Mouse (Mus musculus) testis, adult 2 months (tissue): ENCODE data around the gene Rapgef5. TPM values are rescaled to one million over a fixed set of nuclear protein-coding genes. Genes with fewer than 3 reads are reported as not detected.

Source experiments
- H3K27ac ChIP-seq: fragments of 200-500 bp; 2 replicates; pipeline ENCODE4 v1.5.1; 2012; ENCODE audit warnings: low read depth, low read length; ENCODE audit not compliant: control insufficient read depth, insufficient read depth
- H3K27me3 ChIP-seq: fragments of 200-500 bp; 2 replicates; pipeline ENCODE4 v1.6.1; 2012; ENCODE audit warnings: mild to moderate bottlenecking, low read length, moderate library complexity; ENCODE audit not compliant: control insufficient read depth, insufficient read depth
- H3K36me3 ChIP-seq: fragments of 200-500 bp; 2 replicates; pipeline ENCODE4 v1.6.1; 2012; ENCODE audit warnings: mild to moderate bottlenecking, low read length; ENCODE audit not compliant: control insufficient read depth, insufficient read depth
- H3K4me1 ChIP-seq: fragments of 200-500 bp; 2 replicates; pipeline ENCODE4 v1.6.1; 2012; ENCODE audit warnings: low read length; ENCODE audit not compliant: control insufficient read depth, insufficient read depth
- H3K4me3 ChIP-seq: fragments of 200-500 bp; 2 replicates; pipeline ENCODE4 v1.5.1; 2012; ENCODE audit warnings: low read depth, mild to moderate bottlenecking, low read length, moderate library complexity, mixed read lengths; ENCODE audit not compliant: control insufficient read depth
- CTCF ChIP-seq: fragments of 200-500 bp; IDR thresholded peaks from 2 replicates; pipeline ENCODE4 v1.5.1; 2012; ENCODE audit warnings: low read depth, mild to moderate bottlenecking, inconsistent platforms, low read length, moderate library complexity; ENCODE audit not compliant: control insufficient read depth, insufficient read depth, insufficient replicate concordance
- POLR2A ChIP-seq: fragments of 200-500 bp; IDR thresholded peaks from 2 replicates; pipeline ENCODE4 v1.6.1; 2012; ENCODE audit warnings: low read depth, mild to moderate bottlenecking, inconsistent platforms, low read length, moderate library complexity; ENCODE audit not compliant: control insufficient read depth
- polyA plus RNA-seq: library from polyadenylated mRNA; depleted of rRNA; stranded (reverse); fragments of >200 nt; gene quantifications from 2 replicates; pipeline ENCODE4 v1.2.3, GENCODE M21; 2012

Gene Rapgef5
- polyA plus RNA-seq, 1 experiment, result 5.8 TPM

DNA sequence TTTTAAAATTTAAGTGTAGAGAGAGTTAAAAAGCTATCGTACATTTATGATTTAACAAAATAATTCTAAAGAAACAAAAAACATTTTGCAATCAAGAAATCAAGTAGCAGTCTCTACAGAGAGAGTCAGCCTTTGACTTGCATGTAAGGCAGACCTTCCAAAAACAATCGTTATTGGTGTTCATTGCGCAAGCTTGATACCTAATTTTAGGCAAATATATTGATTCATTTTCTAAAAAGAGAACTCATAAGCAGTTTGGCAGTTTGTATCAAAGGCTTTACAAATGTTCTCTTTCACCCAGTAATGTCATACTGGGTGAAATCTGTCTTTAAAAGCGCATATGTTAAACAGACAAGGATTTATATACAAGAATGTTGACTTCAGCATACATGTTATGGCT, 208.7 kb downstream of the Rapgef5 start:
- Histone ChIP-seq H3K4me1 (no peaks in the 10 kb centered on the region), H3K36me3 (no peaks in the 10 kb centered on the region), H3K27ac (no peak overlapping the region), H3K4me3 (no peak overlapping the region), H3K27me3 (no peaks in the 10 kb centered on the region)
- TF ChIP-seq POLR2A (no peak), CTCF (no peak)

DNA sequence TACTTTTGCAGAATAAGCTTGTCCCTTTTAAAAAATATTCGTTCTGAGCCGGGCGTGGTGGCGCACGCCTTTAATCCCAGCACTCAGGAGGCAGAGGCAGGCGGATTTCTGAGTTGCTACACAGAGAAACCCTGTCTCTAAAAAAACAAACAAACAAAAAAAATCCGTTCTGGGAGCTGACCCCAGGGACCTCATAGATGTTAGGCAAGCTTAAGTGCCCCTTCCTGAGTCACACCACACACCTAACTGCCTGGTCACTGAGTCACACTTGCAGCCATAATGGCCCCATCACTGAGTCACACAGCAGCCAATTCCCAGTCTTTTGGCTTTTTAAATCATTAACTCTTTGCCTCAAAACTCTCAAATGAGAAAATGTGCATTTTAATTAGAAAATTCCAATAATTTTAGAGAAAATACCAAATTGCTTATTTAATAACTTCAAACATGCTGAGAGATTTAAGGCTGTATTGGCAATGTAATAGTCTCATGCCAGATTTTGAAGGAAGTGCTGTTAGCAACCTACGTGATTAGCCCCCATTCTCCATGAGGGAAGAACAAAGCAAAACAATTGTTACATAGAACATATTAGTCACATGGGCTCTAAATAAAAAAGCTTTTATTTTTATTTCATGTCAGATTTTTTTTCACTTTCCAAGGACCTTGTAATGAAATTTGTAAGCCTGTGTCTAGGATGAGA, 211.3 kb downstream of the Rapgef5 start:
- H3K36me3 ChIP-seq, result no peaks in the 10 kb centered on the region
- no peaks in the 10 kb centered on the region for H3K4me1 ChIP-seq
- no peak overlapping the region for H3K4me3 ChIP-seq
- H3K27ac ChIP-seq, result no peak overlapping the region
- H3K27me3 ChIP-seq, result no peaks in the 10 kb centered on the region
- no peak for TF ChIP-seq CTCF
- no peak for TF ChIP-seq POLR2A

DNA sequence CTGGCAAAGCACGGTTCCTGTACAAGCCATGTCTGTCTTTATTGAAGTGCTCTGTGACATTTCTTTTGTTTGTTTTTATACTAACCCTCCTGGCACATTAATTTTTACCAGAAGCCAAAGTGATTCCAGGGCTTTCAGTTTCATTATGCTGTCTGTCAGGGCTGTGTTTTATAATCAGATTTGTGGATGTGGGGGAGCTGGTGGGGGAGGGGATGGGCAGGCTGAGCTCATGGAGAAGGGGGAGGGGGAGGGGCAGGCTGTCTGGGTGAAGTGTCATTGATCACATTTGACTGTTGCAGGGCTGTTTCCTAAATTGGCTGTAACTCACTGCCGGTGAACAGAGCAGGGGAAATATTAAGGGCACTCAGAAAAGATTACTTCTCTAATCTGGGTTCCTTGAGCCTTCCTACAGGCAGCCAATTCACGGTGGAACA, 211.9 kb downstream of the Rapgef5 start:
- H3K36me3 ChIP-seq, result no peaks in the 10 kb centered on the region
- H3K4me3 ChIP-seq, result no peak overlapping the region
- H3K27me3 ChIP-seq, result no peaks in the 10 kb centered on the region

DNA sequence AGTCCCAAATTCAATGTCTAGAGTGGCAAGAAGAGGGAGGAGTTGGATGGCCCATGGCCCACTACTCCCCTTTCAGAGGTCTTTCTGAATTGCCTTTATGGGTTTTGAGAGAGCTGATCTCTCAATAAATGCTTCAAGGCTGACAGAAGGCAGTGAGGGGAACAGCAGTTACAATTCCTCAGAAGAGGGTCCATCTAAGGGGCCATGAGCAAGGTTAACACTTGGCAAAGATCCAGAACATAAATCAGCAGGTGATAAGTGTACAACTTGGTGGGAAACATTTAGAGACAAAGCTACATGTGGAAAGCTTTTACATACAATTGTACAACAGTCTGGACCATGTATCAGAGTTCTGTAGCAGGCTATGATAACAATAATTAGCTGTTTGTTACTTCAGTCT, 217.3 kb downstream of the Rapgef5 start:
- Histone ChIP-seq H3K4me3 (no peak overlapping the region), H3K27ac (no peak overlapping the region), H3K4me1 (no peaks in the 10 kb centered on the region), H3K27me3 (no peaks in the 10 kb centered on the region), H3K36me3 (no peaks in the 10 kb centered on the region)
- TF ChIP-seq CTCF (no peak), POLR2A (no peak)

More for the DNA sequence above, 211.9 kb downstream of the Rapgef5 start:
- no peak for TF ChIP-seq CTCF
- no peak for TF ChIP-seq POLR2A
- no peaks in the 10 kb centered on the region for H3K4me1 ChIP-seq
- no peak overlapping the region for H3K27ac ChIP-seq

DNA sequence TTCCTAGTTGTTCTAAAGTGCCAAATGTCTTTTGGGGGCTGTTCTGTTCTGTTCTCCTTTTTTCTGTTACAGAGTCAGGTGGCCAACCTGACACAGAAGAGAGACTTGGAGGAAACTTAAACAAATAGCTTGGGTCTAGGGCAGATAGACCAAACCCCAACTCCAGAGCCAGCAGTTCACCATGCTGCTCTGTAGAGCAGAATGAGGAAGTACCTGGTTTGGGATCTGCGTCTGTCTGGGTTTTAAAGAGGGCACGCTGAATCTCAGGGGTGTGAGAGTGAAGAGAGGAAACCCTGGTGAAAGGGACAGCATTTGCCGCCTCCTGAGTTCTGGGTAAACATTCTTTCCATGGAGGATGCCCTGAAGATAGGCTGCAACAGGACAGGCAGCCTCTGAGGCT, 219.9 kb downstream of the Rapgef5 start:
- no peaks in the 10 kb centered on the region for H3K4me1 ChIP-seq
- no peak overlapping the region for H3K27ac ChIP-seq
- H3K27me3 ChIP-seq, result no peaks in the 10 kb centered on the region
- no peak for TF ChIP-seq POLR2A
- TF ChIP-seq CTCF, result no peak
- H3K36me3 ChIP-seq, result no peaks in the 10 kb centered on the region
- H3K4me3 ChIP-seq, result no peak overlapping the region

DNA sequence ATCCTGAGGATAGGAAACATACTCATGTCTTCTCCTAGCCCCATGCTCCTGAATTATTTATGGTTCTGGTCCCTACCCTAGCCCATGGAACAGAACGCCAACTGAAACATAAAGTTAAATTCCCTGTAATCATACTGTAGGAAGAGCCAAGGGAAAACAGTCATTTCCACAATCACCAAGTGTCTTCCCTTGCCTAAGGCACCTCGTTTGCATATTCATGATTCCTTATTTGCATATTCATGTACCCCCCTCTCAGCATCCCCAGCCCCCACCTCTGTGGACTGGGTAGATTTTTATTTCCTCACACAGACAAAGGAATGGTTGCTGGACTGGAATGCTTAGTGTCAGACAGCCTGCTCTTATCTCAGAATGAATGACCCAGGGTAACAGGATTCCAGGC, 220.6 kb downstream of the Rapgef5 start:
- H3K36me3 ChIP-seq, result no peaks in the 10 kb centered on the region
- no peaks in the 10 kb centered on the region for H3K27me3 ChIP-seq
- no peak overlapping the region for H3K4me3 ChIP-seq
- TF ChIP-seq CTCF (no peak), POLR2A (no peak)
- no peak overlapping the region for H3K27ac ChIP-seq
- H3K4me1 ChIP-seq, result no peaks in the 10 kb centered on the region

DNA sequence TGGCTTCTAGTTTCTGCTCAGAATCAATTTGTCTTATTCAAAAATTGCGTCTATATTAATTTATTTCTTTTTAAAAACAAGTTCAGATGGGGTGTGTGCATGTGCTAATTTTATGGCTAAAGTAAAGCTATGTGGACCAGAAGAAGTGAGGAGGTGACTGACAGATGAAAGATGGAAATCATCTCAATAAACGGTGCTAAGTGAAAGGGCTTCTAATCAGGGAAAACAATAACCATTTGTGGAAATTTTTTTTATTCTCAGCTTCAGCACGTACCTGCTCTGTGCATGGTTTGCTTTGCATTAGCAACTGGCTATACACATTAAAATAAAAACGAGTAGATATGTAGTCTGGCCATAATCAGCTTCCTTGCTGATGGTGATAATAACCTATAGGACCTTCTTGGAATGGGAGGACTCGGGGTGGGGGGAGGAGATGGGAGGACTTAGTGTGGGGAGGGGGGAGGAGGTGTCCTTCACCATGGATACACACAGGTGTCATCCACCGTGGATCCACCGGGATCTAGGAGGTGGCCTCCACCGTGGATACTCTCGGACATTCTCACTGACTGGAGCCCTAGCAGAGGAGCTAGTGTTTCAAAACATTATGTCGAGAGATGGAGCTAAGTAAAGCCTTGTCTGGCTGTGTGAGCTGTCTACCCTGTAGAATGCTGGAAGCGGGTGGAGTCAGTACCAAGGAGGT, 221.2 kb downstream of the Rapgef5 start:
- H3K4me1 ChIP-seq, result no peaks in the 10 kb centered on the region
- H3K27ac ChIP-seq, result no peak overlapping the region
- TF ChIP-seq POLR2A, result no peak
- no peak for TF ChIP-seq CTCF
- H3K27me3 ChIP-seq, result no peaks in the 10 kb centered on the region
- no peaks in the 10 kb centered on the region for H3K36me3 ChIP-seq
- no peak overlapping the region for H3K4me3 ChIP-seq

DNA sequence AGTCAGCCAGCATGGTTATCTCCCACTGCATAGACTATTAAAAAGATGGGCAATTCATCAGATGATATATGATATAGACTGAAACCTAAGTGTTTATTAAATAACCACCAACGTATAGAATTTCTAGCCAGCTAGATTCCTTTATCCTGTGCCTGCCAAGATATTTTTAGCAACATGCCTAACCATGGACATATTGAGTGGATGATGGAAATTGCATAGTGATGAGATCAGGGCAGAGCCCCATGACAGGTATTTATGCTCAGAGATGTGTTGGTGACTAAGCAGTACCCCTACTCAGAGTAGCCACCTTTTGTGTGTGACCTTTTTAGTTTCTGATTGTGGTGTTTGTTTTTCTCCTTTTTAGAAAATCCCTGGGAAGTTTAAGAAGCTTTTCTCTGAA, 226.2 kb downstream of the Rapgef5 start:
- no peaks in the 10 kb centered on the region for H3K4me1 ChIP-seq
- H3K27me3 ChIP-seq, result no peaks in the 10 kb centered on the region
- H3K4me3 ChIP-seq, result no peak overlapping the region
- no peaks in the 10 kb centered on the region for H3K36me3 ChIP-seq
- H3K27ac ChIP-seq, result no peak overlapping the region
- TF ChIP-seq POLR2A, result no peak
- TF ChIP-seq CTCF, result no peak
